23 mouse cellular contexts compared by ENCODE assay signal in genomic region chr15:62274818-62275217, GRCm38 (mm10).
DNase-seq lines count a peak whose midpoint lies in the region; ATAC-seq and TF ChIP-seq lines count a peak whose summit lies in the region.
"Had no signal": no experiment of that assay in that cellular context is flagged by ENCODE, and none has a peak within 500 bp of the region (broad histone marks: within the 10 kb centered on the region; RNA-seq: fewer than 3 reads in every experiment).

No protein-coding gene starts in this region.

- H3K4me1 ChIP-seq in intestine, embryonic 14.5 days (replicated peaks; ENCODE audit: control insufficient read depth, insufficient read depth, low read length) = no peaks in the 10 kb centered on the region
- no peaks in the 10 kb centered on the region for H3K4me1 ChIP-seq in intestine, embryonic 15.5 days (replicated peaks)
- H3K4me1 ChIP-seq in CH12.LX (ENCODE audit: control insufficient read depth in 1 of 2, insufficient read depth in 2 of 2) = peaks cover 40 to 76% of the 10 kb centered on the region in 2 experiments

- H3K9ac ChIP-seq in intestine, embryonic 14.5 days (ENCODE audit: low read length) = no peak overlapping the region
- no peak overlapping the region for H3K9ac ChIP-seq in intestine, embryonic 15.5 days
- H3K9ac ChIP-seq in CH12.LX (ENCODE audit: insufficient read depth, low read depth) = no peak overlapping the region

- no peaks in the 10 kb centered on the region for H3K9me3 ChIP-seq in intestine, embryonic 14.5 days (ENCODE audit: control insufficient read depth, low read length)
- no peaks in the 10 kb centered on the region for H3K9me3 ChIP-seq in intestine, embryonic 15.5 days
- H3K9me3 ChIP-seq in CH12.LX (replicated peaks; ENCODE audit: low read length) = peaks cover 8% of the 10 kb centered on the region
- H3K9me3 ChIP-seq: G1E had no signal

- no peak; the same call in none of the 2 replicates for TF ChIP-seq RAD21 in CH12.LX (IDR thresholded peaks at IDR 0.05; ENCODE audit: low read depth, low read length)

- in situ Hi-C loops in CH12.LX (cut with MboI; ENCODE audit: low pct_ligation_motif_present, low pct_unique_long_range_greater_than_20kb, low sequenced_read_pairs) = loop anchor here (5.0 to 25.0 kb wide), 3 partner anchors 52 to 863 kb away; no protein-coding TSS in a partner anchor

- H3K27me3 ChIP-seq in intestine, embryonic 14.5 days (replicated peaks; ENCODE audit: control insufficient read depth, insufficient read depth, low read length) = no peaks in the 10 kb centered on the region
- H3K27me3 ChIP-seq in intestine, embryonic 15.5 days (replicated peaks) = no peaks in the 10 kb centered on the region
- H3K27me3 ChIP-seq in CH12.LX (replicated peaks) = no peaks in the 10 kb centered on the region
- H3K27me3 ChIP-seq: Patski had no signal

- peak; percentile 40 for DNase-seq in heart, adult 11 months
- DNase-seq in heart, adult 8-10 months (ENCODE audit: low spot score) = no peak
- peak; percentile 15 for DNase-seq in intestine, embryonic 14.5 days (ENCODE audit: low spot score)
- peak; percentile 12 for DNase-seq in A20 (ENCODE audit: low read depth, low spot score)
- peak; percentile 68 for DNase-seq in CH12.LX (ENCODE audit: extremely low read depth)
- DNase-seq in thymus, postnatal 36 days = no peak
- no peak for DNase-seq in ovary, postnatal 14 days (ENCODE audit: low spot score)
- DNase-seq: adrenal gland, adult 2 months; adrenal gland, adult 8-10 months; adrenal gland, postnatal 10 days; adrenal gland, postnatal 14 days; adrenal gland, postnatal 25 days; adrenal gland, postnatal 36 days; B cell, adult 2 months; cerebellum, adult 11 months; cerebellum, adult 11-12 months; cerebellum, adult 18-20 months; cerebellum, adult 2 months had no signal

- peak; percentile 79 for TF ChIP-seq EP300 in CH12.LX (IDR thresholded peaks at IDR 0.05; ENCODE audit: low read length)

- dilution Hi-C loops in CH12.LX (cut with MboI; ENCODE audit: extremely low pct_ligation_motif_present, extremely low pct_unique_long_range_greater_than_20kb, low sequenced_read_pairs) = no loop called here

- TF ChIP-seq CTCF in CH12.LX (conservative IDR thresholded peaks at IDR 0.05 in 1 of 2, IDR thresholded peaks at IDR 0.05 in 1 of 2; ENCODE audit: low read depth in 2 of 2, low read length in 2 of 2) = no peak

- H3K4me2 ChIP-seq in intestine, embryonic 14.5 days (ENCODE audit: low read length) = no peak overlapping the region
- no peak overlapping the region for H3K4me2 ChIP-seq in intestine, embryonic 15.5 days (replicated peaks)
- no peak overlapping the region for H3K4me2 ChIP-seq in CH12.LX (ENCODE audit: insufficient read depth, low read depth, poor library complexity, severe bottlenecking)

- no peak for TF ChIP-seq POLR2A in CH12.LX (IDR thresholded peaks at IDR 0.05; ENCODE audit: low read depth, low read length)

- H3K4me3 ChIP-seq in intestine, embryonic 14.5 days (ENCODE audit: low read depth, low read length) = no peak overlapping the region
- no peak overlapping the region for H3K4me3 ChIP-seq in intestine, embryonic 15.5 days (replicated peaks)
- H3K4me3 ChIP-seq in CH12.LX (replicated peaks in 1 of 3; ENCODE audit: low read depth in 2 of 3, low read length in 2 of 3, poor library complexity in 1 of 3) = no peak overlapping the region

- WGBS in intestine, embryonic 14.5 days = 97% methylated on average over 1 of the region's 1 CpGs
- 92% methylated on average over 1 of the region's 1 CpGs for WGBS in intestine, embryonic 15.5 days

- no peak for ATAC-seq in intestine, embryonic 14.5 days (replicated peaks; ENCODE audit: low FRiP score, low TSS enrichment, low read depth)
- ATAC-seq in intestine, embryonic 15.5 days = no peak
- ATAC-seq: activated CD4-positive, CD25-positive, alpha-beta regulatory T cell, adult 4 months; CD4-positive, CD25-positive, alpha-beta regulatory T cell, adult 4 months; Patski had no signal

- no peaks in the 10 kb centered on the region for H3K36me3 ChIP-seq in intestine, embryonic 14.5 days (ENCODE audit: control insufficient read depth, insufficient read depth, low read length)
- no peaks in the 10 kb centered on the region for H3K36me3 ChIP-seq in intestine, embryonic 15.5 days
- no peaks in the 10 kb centered on the region for H3K36me3 ChIP-seq in CH12.LX (replicated peaks in 1 of 2; ENCODE audit: control insufficient read depth in 1 of 2, insufficient read depth in 1 of 2, low read length in 1 of 2)
- H3K36me3 ChIP-seq: G1E had no signal

- no peaks in the 10 kb centered on the region for H3K79me2 ChIP-seq in CH12.LX (replicated peaks; ENCODE audit: control insufficient read depth, extremely low read depth, insufficient read depth, poor library complexity, severe bottlenecking)

- H3K27ac ChIP-seq in intestine, embryonic 14.5 days (ENCODE audit: low read depth) = no peak overlapping the region
- H3K27ac ChIP-seq in intestine, embryonic 15.5 days = no peak overlapping the region
- peak overlapping the region; percentile 78 for H3K27ac ChIP-seq in CH12.LX (ENCODE audit: insufficient read depth, low read depth)

TF ChIP-seq in CH12.LX, 34 proteins besides CTCF, POLR2A, EP300 and RAD21:
- TF ChIP-seq USF2 (conservative IDR thresholded peaks at IDR 0.05; ENCODE audit: low read depth, low read length) (no peak), ZNF384 (IDR thresholded peaks at IDR 0.05; ENCODE audit: low read depth, low read length) (no peak), E2F4 (IDR thresholded peaks at IDR 0.05; ENCODE audit: insufficient replicate concordance, low read depth, low read length) (0 out of 2 replicates have a peak, but pooled peaks have one; percentile 8), JUND (conservative IDR thresholded peaks at IDR 0.05; ENCODE audit: low read depth, low read length) (0 out of 2 replicates have a peak, but pooled peaks have one; percentile 32), IRF4 (IDR thresholded peaks at IDR 0.05; ENCODE audit: low read depth, low read length) (peak; percentile 81), TCF12 (IDR thresholded peaks at IDR 0.05; ENCODE audit: low read depth, low read length) (peak; percentile 15; the same call in 1 of the 2 replicates), RCOR1 (conservative IDR thresholded peaks at IDR 0.05; ENCODE audit: low read depth, low read length) (0 out of 2 replicates have a peak, but pooled peaks have one; percentile 21), POLR2AphosphoS2 (IDR thresholded peaks at IDR 0.05; ENCODE audit: low read depth, low read length) (no peak), MAX (IDR thresholded peaks at IDR 0.05; ENCODE audit: low read length) (peak; percentile 10; the same call in 1 of the 2 replicates), SIN3A (IDR thresholded peaks at IDR 0.05; ENCODE audit: low read length) (peak; percentile 29; the same call in 1 of the 2 replicates), TBP (conservative IDR thresholded peaks at IDR 0.05; ENCODE audit: low read depth, low read length) (no peak), ELF1 (IDR thresholded peaks at IDR 0.05; ENCODE audit: low read depth, low read length) (0 out of 2 replicates have a peak, but pooled peaks have one; percentile 7)

Comparison
In these comparisons a context has a peak if more than half of its experiments do, and no peak if none do; other contexts are left out.
1. DNase-seq: peak in heart, adult 11 months (single experiment), intestine, embryonic 14.5 days (single experiment), A20 (single experiment) and CH12.LX (single experiment); none in heart, adult 8-10 months (single experiment), thymus, postnatal 36 days (0 of 2) and ovary, postnatal 14 days (single experiment).